Mouse (Mus musculus) T-cell, adult 66 days (primary cell): ENCODE measurements around the gene Zfp526. TPM values are rescaled to one million over a fixed set of nuclear protein-coding genes. Genes with fewer than 3 reads are reported as not detected.

ENCODE experiments used
- total RNA-seq, 2 experiments: library from RNA; stranded (reverse); gene quantifications; 3 replicates in 1 of 2; 4 replicates in 1 of 2; pipeline ENCODE4 v1.2.4; 2023

Zfp526 gene
- total RNA-seq = 10 to 100 TPM; 21.4 to 23.0 TPM

GRCm38 (mm10) chr7:25221102-25221883, at the start of gene Zfp526:
Gene Zfp526 (plus strand): TSS chr7:25221425.

GRCm38 (mm10) chr7:25179606-25180161, 41.5 kb upstream of the Zfp526 start, which contains the start of gene Pou2f2:
Gene Pou2f2 (minus strand): TSS chr7:25179726.

GRCm38 (mm10) chr7:25220457-25221101, 646 bp upstream of the Zfp526 start, which contains the start of gene Dedd2:
Gene Dedd2 (minus strand): TSS chr7:25220615.

GRCm38 (mm10) chr7:25237249-25238014, 16.2 kb downstream of the Zfp526 start, which contains the start of gene Gsk3a:
Gene Gsk3a (minus strand): TSS chr7:25237851.

GRCm38 (mm10) chr7:25250141-25250972, 29.1 kb downstream of the Zfp526 start, which contains the start of gene Erf:
Gene Erf (minus strand): TSS chr7:25250761.

GRCm38 (mm10) chr7:25267301-25267750, 46.1 kb downstream of the Zfp526 start, which contains the start of gene Cic:
Gene Cic (plus strand): TSS chr7:25267704.

Other genes with a start within 250 kb of the Zfp526 start
- 100 to 1,000 TPM; 301 to 308 TPM for gene Rabac1, start 248.7 kb upstream of the Zfp526 start, total RNA-seq
- gene Atp1a3, start 215.5 kb upstream of the Zfp526 start, total RNA-seq = 10 to 100 TPM in 1 of 2 experiments, 1 to 10 TPM in 1; 8.9 to 10.2 TPM
- gene Grik5, start 149.1 kb upstream of the Zfp526 start, total RNA-seq = 1 to 10 TPM; 6.6 to 8.5 TPM
- gene Zfp574, start 148.9 kb upstream of the Zfp526 start, total RNA-seq = 10 to 100 TPM; 23.1 to 24.2 TPM
- 10 to 100 TPM; 21.2 to 24.0 TPM for gene Pou2f2, start 41.7 kb upstream of the Zfp526 start, total RNA-seq
- gene Dedd2, start 810 bp upstream of the Zfp526 start, total RNA-seq = 10 to 100 TPM; 84.8 to 98.4 TPM
- gene Gsk3a, start 16.4 kb downstream of the Zfp526 start, total RNA-seq = 10 to 100 TPM; 89.3 to 97.2 TPM
- 10 to 100 TPM; 31.8 to 35.1 TPM for gene Erf, start 29.3 kb downstream of the Zfp526 start, total RNA-seq
- 100 to 1,000 TPM; 327 to 328 TPM for gene Cic, start 46.3 kb downstream of the Zfp526 start, total RNA-seq
- gene Pafah1b3, start 76.6 kb downstream of the Zfp526 start, total RNA-seq = 10 to 100 TPM; 13.4 to 13.5 TPM
- not detected for gene Prr19, start 80.0 kb downstream of the Zfp526 start, total RNA-seq
- not detected for gene Tmem145, start 84.7 kb downstream of the Zfp526 start, total RNA-seq
- 1 to 10 TPM; 1.3 to 1.4 TPM for gene Megf8, start 95.7 kb downstream of the Zfp526 start, total RNA-seq
- not detected for gene Cnfn, start 148.3 kb downstream of the Zfp526 start, total RNA-seq
- 10 to 100 TPM; 10.7 to 14.0 TPM for gene Lipe, start 177.3 kb downstream of the Zfp526 start, total RNA-seq
- not detected for gene Cxcl17, start 191.5 kb downstream of the Zfp526 start, total RNA-seq